Mouse (Mus musculus): ENCODE measurements around the gene Ccdc30. TPM values are rescaled to one million over a fixed set of nuclear protein-coding genes. Genes with fewer than 3 reads are reported as not detected.

Ccdc30 gene
- polyA plus RNA-seq, 1 experiment from 2014 or later: 2.7 TPM

DNA sequence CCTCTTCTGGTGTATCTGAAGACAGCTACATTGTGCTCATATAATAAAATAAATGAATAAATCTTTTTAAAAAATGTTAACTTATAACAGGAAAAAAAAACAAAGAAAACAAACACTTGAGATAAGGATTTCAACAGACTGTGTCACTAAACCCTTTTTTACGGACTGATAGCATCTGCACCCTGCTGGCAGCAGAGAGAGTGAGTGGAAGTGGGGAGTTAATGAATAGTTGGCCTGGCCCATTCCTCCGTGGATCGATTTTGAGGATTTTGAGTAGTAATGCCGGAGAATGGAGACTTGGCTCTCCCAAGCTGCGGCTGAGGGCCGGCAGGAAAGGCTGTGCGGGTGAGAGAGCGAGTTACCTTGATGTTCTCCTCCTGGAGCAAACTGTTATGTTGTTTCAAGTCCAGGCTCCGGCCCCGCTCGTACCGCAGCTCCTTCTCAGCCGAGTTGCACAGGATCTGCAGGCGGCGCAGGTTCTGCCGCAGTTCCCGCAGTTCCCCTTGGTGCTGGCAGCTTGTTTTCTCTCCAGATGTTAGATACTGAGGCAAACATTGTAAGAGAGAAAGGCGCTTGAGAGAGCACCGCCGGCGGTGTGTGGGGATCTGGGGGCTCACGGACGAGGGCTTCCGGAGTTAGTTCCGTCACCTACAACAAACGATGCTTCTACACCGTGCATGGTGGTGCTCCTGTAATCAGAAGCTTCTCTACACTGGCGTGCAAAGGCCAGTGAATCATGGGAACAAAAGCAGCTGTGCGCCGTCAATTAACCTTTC lies 55.9 kb downstream of the Ccdc30 start:
- Histone ChIP-seq H3K27ac (peak overlapping the region; percentile 16), H3K4me2 (peak overlapping the region; percentile 78), H3K36me3 (no peaks in the 10 kb centered on the region), H3K27me3 (0 out of 2 replicates have a peak, but pooled peaks cover 3% of the 10 kb centered on the region), H3K9ac (peak overlapping the region; percentile 54), H3K4me3 (peak overlapping the region; percentile 55), H3K9me3 (replicated peaks) (no peaks in the 10 kb centered on the region), H3K4me1 (replicated peaks) (peaks cover 3% of the 10 kb centered on the region; the same call in 1 of the 2 replicates)
- no peak for ATAC-seq (replicated peaks; ENCODE audit: insufficient number of reproducible peaks, insufficient read depth, low FRiP score, low read depth)
- 6% methylated on average over 30 of the region's 30 CpGs for WGBS

DNA sequence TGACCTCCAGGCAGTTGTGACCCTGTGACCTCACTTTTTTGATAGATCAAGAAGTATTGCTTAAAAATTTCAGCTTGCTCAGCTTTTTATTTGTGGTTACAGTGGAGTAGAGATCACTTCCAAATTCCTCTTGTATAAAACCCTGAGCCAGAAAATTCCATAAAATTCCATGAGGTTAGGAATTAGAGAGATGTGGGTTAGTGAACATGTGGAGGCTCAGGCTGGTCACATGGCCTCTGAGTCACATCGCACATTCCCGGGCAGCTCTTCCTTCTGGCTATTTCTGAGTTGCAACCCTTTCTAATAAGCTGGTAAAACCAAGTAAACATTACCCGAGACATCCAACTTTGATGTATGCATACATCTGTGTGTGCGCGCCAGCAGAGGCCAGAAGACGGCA lies 69.8 kb downstream of the Ccdc30 start:
- Histone ChIP-seq H3K9ac (no peak overlapping the region), H3K27me3 (no peaks in the 10 kb centered on the region), H3K36me3 (no peaks in the 10 kb centered on the region), H3K4me1 (replicated peaks) (no peaks in the 10 kb centered on the region), H3K4me3 (no peak overlapping the region), H3K4me2 (no peak overlapping the region), H3K9me3 (replicated peaks) (no peaks in the 10 kb centered on the region), H3K27ac (no peak overlapping the region)
- WGBS: 91% methylated on average over 6 of the region's 6 CpGs
- ATAC-seq (replicated peaks; ENCODE audit: insufficient number of reproducible peaks, insufficient read depth, low FRiP score, low read depth): no peak

DNA sequence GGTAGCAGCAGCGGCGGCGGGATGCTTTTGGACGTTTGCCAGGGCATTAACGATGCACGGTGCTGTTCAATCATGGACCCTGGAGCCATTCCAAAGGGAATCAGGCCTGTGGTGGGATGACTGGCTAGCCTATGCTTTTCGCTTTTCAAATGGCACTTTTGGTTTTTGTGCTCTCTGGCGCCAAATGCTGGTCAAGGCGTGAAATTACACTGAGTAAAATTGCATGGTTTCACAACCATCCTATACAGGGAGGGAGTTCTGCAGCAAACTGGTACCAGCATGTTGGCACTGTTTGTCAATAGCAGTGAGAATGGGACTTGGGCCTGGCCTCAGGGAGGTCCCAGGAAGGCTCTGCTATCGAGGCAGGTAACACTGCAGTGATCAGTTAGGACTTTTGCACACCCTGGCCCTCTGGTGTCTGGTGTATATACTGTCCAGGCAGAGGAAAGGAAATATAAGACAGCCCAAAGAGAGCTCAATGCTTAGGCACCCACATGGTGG lies 76.4 kb downstream of the Ccdc30 start:
- 7% methylated on average over 10 of the region's 10 CpGs for WGBS
- Histone ChIP-seq H3K4me3 (no peak overlapping the region), H3K27ac (no peak overlapping the region), H3K9me3 (replicated peaks) (no peaks in the 10 kb centered on the region), H3K4me1 (replicated peaks) (0 out of 2 replicates have a peak, but pooled peaks cover 2% of the 10 kb centered on the region), H3K27me3 (no peaks in the 10 kb centered on the region), H3K36me3 (no peaks in the 10 kb centered on the region), H3K9ac (no peak overlapping the region), H3K4me2 (no peak overlapping the region)
- 0 out of 2 replicates have a peak, but pooled peaks have one; percentile 31 for ATAC-seq (replicated peaks; ENCODE audit: insufficient number of reproducible peaks, insufficient read depth, low FRiP score, low read depth)

DNA sequence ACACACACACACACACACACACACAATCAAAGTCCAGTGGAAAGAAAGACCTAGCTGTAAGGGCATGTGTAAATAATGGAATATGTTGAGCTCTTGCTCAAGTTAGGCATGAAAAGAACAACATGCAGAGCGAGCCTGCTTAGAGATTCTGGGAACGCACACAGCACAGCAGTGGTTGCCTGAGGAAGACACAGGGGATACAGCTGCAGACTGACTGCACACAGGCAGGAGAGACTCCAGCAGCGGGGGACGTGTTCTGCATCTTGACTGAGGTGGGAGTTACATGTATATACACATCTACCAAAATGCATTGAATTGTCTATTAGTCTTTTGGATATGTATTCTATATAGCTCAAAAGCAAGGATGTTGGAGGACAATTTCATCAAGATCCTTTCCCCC lies 76.9 kb downstream of the Ccdc30 start:
- H3K9me3 ChIP-seq (replicated peaks): no peaks in the 10 kb centered on the region
- 0 out of 2 replicates have a peak, but pooled peaks cover 2% of the 10 kb centered on the region for H3K4me1 ChIP-seq (replicated peaks)
- WGBS: 75% methylated on average over 4 of the region's 4 CpGs
- H3K27ac ChIP-seq: no peak overlapping the region
- H3K4me3 ChIP-seq: no peak overlapping the region
- H3K27me3 ChIP-seq: no peaks in the 10 kb centered on the region
- H3K36me3 ChIP-seq: no peaks in the 10 kb centered on the region
- ATAC-seq (replicated peaks; ENCODE audit: insufficient number of reproducible peaks, insufficient read depth, low FRiP score, low read depth): no peak
- no peak overlapping the region for H3K4me2 ChIP-seq
- no peak overlapping the region for H3K9ac ChIP-seq

DNA sequence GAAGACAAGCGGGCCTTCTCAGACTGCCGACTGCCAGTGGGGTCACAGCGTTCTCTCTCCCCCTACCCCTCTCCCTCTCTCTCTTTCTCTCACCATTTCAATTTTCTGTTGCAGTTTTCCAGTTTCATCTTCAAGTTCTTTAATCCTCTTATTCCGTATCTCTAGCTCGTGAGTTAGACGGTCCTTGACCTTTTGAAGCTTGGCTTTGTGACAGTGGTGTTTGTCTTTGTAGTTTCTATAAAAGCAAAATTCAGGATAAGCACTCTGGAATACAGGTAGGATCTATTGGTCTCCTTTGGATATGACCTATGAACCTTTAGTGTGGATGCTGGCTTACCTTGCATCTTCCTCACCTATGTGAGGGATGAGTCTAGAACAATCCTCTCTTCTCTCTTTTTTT lies 81.8 kb downstream of the Ccdc30 start:
- H3K9ac ChIP-seq: no peak overlapping the region
- no peak overlapping the region for H3K4me3 ChIP-seq
- H3K9me3 ChIP-seq (replicated peaks): no peaks in the 10 kb centered on the region
- H3K4me1 ChIP-seq (replicated peaks): no peaks in the 10 kb centered on the region
- no peaks in the 10 kb centered on the region for H3K36me3 ChIP-seq
- no peak for ATAC-seq (replicated peaks; ENCODE audit: insufficient number of reproducible peaks, insufficient read depth, low FRiP score, low read depth)
- no peaks in the 10 kb centered on the region for H3K27me3 ChIP-seq
- H3K27ac ChIP-seq: no peak overlapping the region
- H3K4me2 ChIP-seq: no peak overlapping the region
- 74% methylated on average over 6 of the region's 6 CpGs for WGBS

DNA sequence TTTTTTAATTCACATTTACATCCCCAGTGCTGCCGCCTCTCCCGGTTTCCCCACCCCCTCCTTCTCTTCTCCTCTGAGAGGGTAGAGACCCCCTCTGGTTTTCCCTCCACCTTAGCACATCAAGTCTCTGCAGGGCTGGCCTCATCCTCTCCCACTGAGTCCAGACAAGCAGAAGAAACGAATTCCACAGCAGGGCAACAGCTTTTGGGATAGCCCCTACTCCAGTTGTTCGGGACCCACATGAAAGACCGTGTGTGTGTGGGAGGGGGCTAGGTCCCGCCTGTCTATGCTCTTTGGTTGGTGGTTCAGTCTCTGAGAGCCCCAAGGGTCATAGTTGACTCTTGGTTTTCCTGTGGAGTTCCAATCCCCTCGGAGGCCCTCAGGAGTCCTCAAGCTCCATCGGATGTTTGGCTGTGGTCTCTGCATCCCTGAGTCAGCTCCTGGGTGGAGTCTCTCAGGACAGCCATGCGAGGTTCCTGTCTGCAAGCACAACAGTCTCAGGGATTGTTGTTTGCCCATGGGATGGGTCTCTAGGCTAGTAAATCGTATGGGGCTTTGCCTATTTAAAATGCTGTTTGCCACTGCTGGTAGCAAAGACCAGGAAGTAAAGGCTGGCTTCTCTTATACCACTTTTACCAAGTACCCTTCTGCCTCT lies 94.3 kb downstream of the Ccdc30 start:
- peak overlapping the region; percentile 51 for H3K9ac ChIP-seq
- WGBS: 30% methylated on average over 10 of the region's 10 CpGs
- peaks cover 11% of the 10 kb centered on the region for H3K4me1 ChIP-seq (replicated peaks)
- H3K4me3 ChIP-seq: peak overlapping the region; percentile 82
- H3K4me2 ChIP-seq: peak overlapping the region; percentile 93
- peak overlapping the region; percentile 80 for H3K27ac ChIP-seq
- H3K36me3 ChIP-seq: peaks cover 24% of the 10 kb centered on the region
- H3K27me3 ChIP-seq: 0 out of 2 replicates have a peak, but pooled peaks cover 15% of the 10 kb centered on the region
- no peaks in the 10 kb centered on the region for H3K9me3 ChIP-seq (replicated peaks)
- peak; percentile 41; the same call in 1 of the 2 replicates for ATAC-seq (replicated peaks; ENCODE audit: insufficient number of reproducible peaks, insufficient read depth, low FRiP score, low read depth)

DNA sequence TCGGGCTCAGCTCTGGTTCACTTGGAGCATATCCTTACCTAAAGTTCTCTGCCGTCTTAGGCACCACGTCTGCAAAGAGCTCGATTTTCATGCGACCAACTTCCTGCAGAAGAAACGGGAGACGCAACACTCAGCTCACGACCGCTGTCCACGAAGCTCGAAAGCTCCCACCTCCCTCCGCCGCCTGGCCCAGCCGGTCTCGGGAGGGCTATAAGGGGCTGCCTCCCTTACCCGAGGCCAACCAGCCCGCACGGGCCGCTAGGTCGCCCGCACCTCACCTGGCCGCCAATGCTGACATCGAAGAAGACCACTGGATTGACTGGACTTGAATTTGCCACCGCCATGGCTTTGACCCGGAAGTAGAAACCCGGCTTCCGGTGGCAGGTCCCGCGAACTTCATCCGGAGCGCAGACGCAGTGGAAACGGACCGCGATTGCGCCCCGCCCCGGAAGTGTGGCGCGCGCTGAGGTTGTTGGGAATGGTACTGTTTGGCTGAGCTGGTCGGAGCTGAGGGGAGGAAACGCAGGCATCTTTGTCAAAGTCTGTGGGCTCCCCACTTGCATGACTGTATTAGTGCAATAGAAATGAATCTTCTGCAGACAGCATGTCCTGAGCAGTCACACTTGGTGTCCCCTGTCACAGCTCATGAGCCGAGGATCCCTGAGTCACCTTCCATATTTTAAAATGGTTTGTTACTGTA lies 95.0 kb downstream of the Ccdc30 start, which contains the start of gene Ppih:
Gene Ppih (minus strand): TSS at position 416 of the 700 bp plus-strand sequence.
- H3K36me3 ChIP-seq: peaks cover 32% of the 10 kb centered on the region
- 0 out of 2 replicates have a peak, but pooled peaks cover 15% of the 10 kb centered on the region for H3K27me3 ChIP-seq
- ATAC-seq (replicated peaks; ENCODE audit: insufficient number of reproducible peaks, insufficient read depth, low FRiP score, low read depth): peak; percentile 94
- peak within 1 kb of the TSS; percentile 82 for H3K4me3 ChIP-seq
- H3K9me3 ChIP-seq (replicated peaks): no peaks in the 10 kb centered on the region
- H3K4me2 ChIP-seq: peak within 1 kb of the TSS; percentile 93
- H3K27ac ChIP-seq: peak within 1 kb of the TSS; percentile 80
- H3K4me1 ChIP-seq (replicated peaks): peaks cover 11% of the 10 kb centered on the region
- H3K9ac ChIP-seq: peak within 1 kb of the TSS; percentile 66
- WGBS: under 1% methylated on average over 44 of the region's 44 CpGs

DNA sequence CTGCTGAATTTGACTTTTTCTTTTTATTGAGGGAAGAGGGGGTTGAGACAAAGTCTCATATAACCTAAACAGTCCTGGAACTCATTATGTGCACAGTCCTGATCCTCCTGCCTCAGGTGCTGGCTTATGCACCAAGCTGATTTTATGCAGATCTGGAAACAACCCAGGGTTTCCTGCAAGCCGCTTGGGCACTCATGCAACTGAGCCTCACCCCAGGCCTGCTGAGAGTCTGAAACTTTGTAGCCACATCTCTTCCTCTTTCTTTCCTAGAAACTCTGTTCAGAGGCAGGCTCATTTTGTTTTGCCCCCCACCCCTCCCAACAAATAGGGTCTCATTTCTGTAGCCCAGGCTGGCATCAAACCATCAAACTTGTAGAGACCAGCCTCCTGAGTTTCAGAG lies 101.6 kb downstream of the Ccdc30 start:
- Histone ChIP-seq H3K4me3 (no peak overlapping the region), H3K4me1 (replicated peaks) (no peaks in the 10 kb centered on the region), H3K36me3 (peaks cover 64% of the 10 kb centered on the region), H3K4me2 (no peak overlapping the region), H3K9ac (no peak overlapping the region), H3K27me3 (no peaks in the 10 kb centered on the region), H3K9me3 (replicated peaks) (no peaks in the 10 kb centered on the region), H3K27ac (no peak overlapping the region)
- no peak for ATAC-seq (replicated peaks; ENCODE audit: insufficient number of reproducible peaks, insufficient read depth, low FRiP score, low read depth)
- WGBS: 80% methylated on average over 1 of the region's 1 CpGs

DNA sequence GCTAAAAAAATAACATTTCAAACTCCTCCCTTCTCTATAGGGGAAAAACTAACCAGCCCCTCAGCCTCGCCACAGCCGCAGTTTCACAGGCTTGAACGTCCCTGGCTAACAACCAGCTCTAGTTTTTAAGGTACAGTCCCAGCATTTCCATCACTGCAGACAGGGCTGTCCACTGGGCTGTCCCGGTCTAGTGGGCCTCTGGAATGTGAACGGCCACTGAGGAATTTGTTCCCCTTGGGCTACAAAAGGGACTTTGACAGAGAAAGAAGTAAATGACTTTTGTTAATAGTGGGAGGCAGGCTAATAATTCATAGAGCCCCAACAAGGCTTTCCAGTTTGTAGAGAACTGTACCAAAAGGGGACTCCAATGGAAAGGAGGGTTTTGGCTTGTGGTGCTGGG lies 109.9 kb downstream of the Ccdc30 start:
- Histone ChIP-seq H3K27ac (no peak overlapping the region), H3K27me3 (no peaks in the 10 kb centered on the region), H3K9ac (no peak overlapping the region), H3K9me3 (replicated peaks) (no peaks in the 10 kb centered on the region), H3K4me2 (no peak overlapping the region), H3K36me3 (peaks cover 17% of the 10 kb centered on the region; the same call in 1 of the 2 replicates), H3K4me1 (replicated peaks) (no peaks in the 10 kb centered on the region), H3K4me3 (no peak overlapping the region)
- WGBS: 73% methylated on average over 5 of the region's 5 CpGs
- ATAC-seq (replicated peaks; ENCODE audit: insufficient number of reproducible peaks, insufficient read depth, low FRiP score, low read depth): no peak

DNA sequence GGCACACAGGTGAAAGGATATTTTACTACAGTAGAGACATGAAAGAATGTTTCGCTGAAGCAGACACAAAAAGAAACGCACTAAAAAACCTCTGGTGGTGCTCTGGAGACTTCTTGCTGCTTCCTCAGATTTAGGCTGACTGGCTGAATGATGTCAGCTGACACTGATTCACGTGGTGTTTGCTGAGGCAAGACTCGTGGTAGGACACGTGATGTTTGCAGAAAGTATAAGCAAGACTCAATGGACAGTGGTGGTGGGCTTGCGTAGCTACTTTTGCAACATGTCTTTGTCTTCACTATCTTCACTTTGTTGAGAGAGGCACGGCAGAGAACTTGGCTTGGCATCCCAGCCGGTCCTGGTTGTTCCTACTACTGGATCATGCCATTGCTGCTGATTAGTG lies 112.0 kb downstream of the Ccdc30 start:
- Histone ChIP-seq H3K4me3 (no peak overlapping the region), H3K4me1 (replicated peaks) (no peaks in the 10 kb centered on the region), H3K27ac (no peak overlapping the region), H3K4me2 (no peak overlapping the region), H3K9ac (no peak overlapping the region), H3K27me3 (no peaks in the 10 kb centered on the region), H3K36me3 (0 out of 2 replicates have a peak, but pooled peaks cover 6% of the 10 kb centered on the region), H3K9me3 (replicated peaks) (no peaks in the 10 kb centered on the region)
- 91% methylated on average over 8 of the region's 8 CpGs for WGBS
- ATAC-seq (replicated peaks; ENCODE audit: insufficient number of reproducible peaks, insufficient read depth, low FRiP score, low read depth): no peak

DNA sequence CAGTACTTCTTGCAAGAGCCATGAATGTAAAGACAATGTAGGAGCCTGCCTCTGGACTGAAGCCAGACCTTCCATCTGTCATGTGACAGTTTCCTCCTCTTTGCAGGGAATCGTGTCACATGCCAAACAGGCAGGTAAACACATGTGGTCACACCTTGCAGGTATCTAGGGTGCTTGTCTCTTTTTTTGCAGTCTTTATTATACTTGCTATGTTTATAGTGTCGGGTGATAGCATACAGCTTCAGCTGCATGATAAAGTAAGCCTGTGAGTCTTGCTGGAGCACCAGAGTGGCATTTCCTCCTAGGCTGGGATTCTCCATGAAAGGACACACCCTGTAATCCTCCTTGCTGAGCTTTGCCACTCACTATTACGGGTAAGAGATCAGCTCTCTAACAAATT lies 113.5 kb downstream of the Ccdc30 start:
- no peaks in the 10 kb centered on the region for H3K36me3 ChIP-seq
- H3K9ac ChIP-seq: no peak overlapping the region
- no peaks in the 10 kb centered on the region for H3K4me1 ChIP-seq (replicated peaks)
- no peak overlapping the region for H3K4me3 ChIP-seq
- no peaks in the 10 kb centered on the region for H3K9me3 ChIP-seq (replicated peaks)
- 75% methylated on average over 3 of the region's 3 CpGs for WGBS
- no peak overlapping the region for H3K4me2 ChIP-seq
- no peak for ATAC-seq (replicated peaks; ENCODE audit: insufficient number of reproducible peaks, insufficient read depth, low FRiP score, low read depth)
- no peaks in the 10 kb centered on the region for H3K27me3 ChIP-seq
- H3K27ac ChIP-seq: no peak overlapping the region

Measured in heart, embryonic 15.5 days (tissue).